Mouse (Mus musculus) mouse embryonic stem cell (cell line): ENCODE measurements around the gene Man2a2.

ENCODE experiments used
- in situ Hi-C, 2 experiments: fragments of 300-500 bp; cut with MboI; formaldehyde crosslinking; loops; 1 replicate in 1 of 2; 3 replicates in 1 of 2; pipeline ENCODE4 v1.14.3; 2019 to 2020; ENCODE audit warnings: low sequenced_read_pairs in 2 of 2, low pct_unique_long_range_greater_than_20kb in 1 of 2, mixed read lengths in 1 of 2; ENCODE audit not compliant: unreplicated experiment in 1 of 2

Man2a2 gene

GRCm38 (mm10) chr7:80324043-80324815 lies 46.9 kb downstream of the Man2a2 start, which contains the start of gene Rccd1:
TSS of gene Rccd1 (minus strand) at chr7:80324454.
- in situ Hi-C loops, result loop anchor here in 1 of 2 experiments (25.0 kb wide), 2 partner anchors 637 to 887 kb away; no protein-coding TSS in a partner anchor

GRCm38 (mm10) chr7:80323336-80323735 lies 47.8 kb downstream of the Man2a2 start:
- in situ Hi-C loops, result loop anchor here in 1 of 2 experiments (25.0 kb wide), 2 partner anchors 636 to 886 kb away; no protein-coding TSS in a partner anchor

GRCm38 (mm10) chr7:80319846-80320496 lies 51.2 kb downstream of the Man2a2 start:
- in situ Hi-C loops, result loop anchor here in 1 of 2 experiments (25.0 kb wide), 2 partner anchors 633 to 883 kb away; no protein-coding TSS in a partner anchor

- in situ Hi-C loops, result loop anchor here in 1 of 2 experiments (25.0 kb wide), 2 partner anchors 631 to 881 kb away; no protein-coding TSS in a partner anchor
Measured at GRCm38 (mm10) chr7:80318670-80319069, 52.5 kb downstream of the Man2a2 start.

GRCm38 (mm10) chr7:80317439-80318115 lies 53.6 kb downstream of the Man2a2 start:
- in situ Hi-C loops, result loop anchor here in 1 of 2 experiments (25.0 kb wide), 2 partner anchors 630 to 880 kb away; no protein-coding TSS in a partner anchor

GRCm38 (mm10) chr7:80315733-80316132 lies 55.4 kb downstream of the Man2a2 start:
- in situ Hi-C loops, result loop anchor here in 1 of 2 experiments (25.0 kb wide), 2 partner anchors 628 to 878 kb away; no protein-coding TSS in a partner anchor

GRCm38 (mm10) chr7:80310771-80311170 lies 60.4 kb downstream of the Man2a2 start:
- in situ Hi-C loops, result loop anchor here in 1 of 2 experiments (25.0 kb wide), 2 partner anchors 623 to 873 kb away; no protein-coding TSS in a partner anchor

GRCm38 (mm10) chr7:80307766-80308165 lies 63.4 kb downstream of the Man2a2 start:
- in situ Hi-C loops, result loop anchor here (10.0 to 25.0 kb wide), 3 partner anchors 620 to 870 kb away; no protein-coding TSS in a partner anchor

- in situ Hi-C loops, result loop anchor here (10.0 to 25.0 kb wide), 3 partner anchors 614 to 864 kb away; no protein-coding TSS in a partner anchor
Measured at GRCm38 (mm10) chr7:80301522-80301921, 69.7 kb downstream of the Man2a2 start.

- in situ Hi-C loops, result no loop called here
Measured at GRCm38 (mm10) chr7:80299568-80299967, 71.6 kb downstream of the Man2a2 start.
